Mouse (Mus musculus) erythroblast, embryonic 14.5 days (primary cell): Measurements from ENCODE around the gene Ctf2.

ENCODE experiments used
- GATA1 ChIP-seq: IDR thresholded peaks from 2 replicates; pipeline ENCODE4 v1.6.1; 2012; ENCODE audit warnings: low read length, inconsistent platforms, mixed read lengths
- TAL1 ChIP-seq: IDR thresholded peaks from 3 replicates; pipeline ENCODE4 v1.6.1; 2012; ENCODE audit warnings: low read length, inconsistent platforms, mixed read lengths

DNA sequence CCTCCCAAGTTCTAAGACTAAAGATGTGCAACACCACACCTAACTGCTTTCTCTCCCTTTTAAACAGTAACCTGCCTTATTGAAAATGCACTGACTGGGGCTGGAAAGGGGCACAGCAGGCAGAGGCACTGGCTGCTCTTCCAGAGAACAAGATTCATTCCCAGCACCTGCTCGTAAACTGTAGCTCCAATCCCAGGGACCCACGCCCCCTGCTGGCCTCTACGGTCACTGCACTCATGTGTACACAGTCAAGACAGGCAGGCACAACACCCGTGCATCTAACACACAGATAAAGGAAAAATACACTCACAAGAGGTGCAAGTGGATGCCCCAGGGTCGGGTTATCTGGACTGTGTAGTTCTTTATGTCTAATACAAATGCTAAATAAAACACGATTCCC lies 54.9 kb downstream of the Ctf2 start:
- TF ChIP-seq GATA1 (no peak), TAL1 (no peak)
